Mouse (Mus musculus) kidney, adult 11 months (tissue): ENCODE data around the gene Mgat5.

ENCODE experiments used
- DNase-seq: peaks from one replicate; pipeline ENCODE4 v3.0.0; 2022

The Mgat5 gene

GRCm38 (mm10) chr1:127395724-127396123 is 190.9 kb downstream of the Mgat5 start:
- no peak for DNase-seq

- DNase-seq = no peak
Measured at GRCm38 (mm10) chr1:127396569-127397349, 191.9 kb downstream of the Mgat5 start.

GRCm38 (mm10) chr1:127397396-127397795 is 192.6 kb downstream of the Mgat5 start:
- peak; percentile 91 for DNase-seq

GRCm38 (mm10) chr1:127398186-127398585 is 193.4 kb downstream of the Mgat5 start:
- peak; percentile 45 for DNase-seq

GRCm38 (mm10) chr1:127400198-127400597 is 195.4 kb downstream of the Mgat5 start:
- DNase-seq = no peak

GRCm38 (mm10) chr1:127400666-127401065 is 195.9 kb downstream of the Mgat5 start:
- DNase-seq = no peak

GRCm38 (mm10) chr1:127404655-127405054 is 199.8 kb downstream of the Mgat5 start:
- DNase-seq = no peak

GRCm38 (mm10) chr1:127408957-127409423 is 204.2 kb downstream of the Mgat5 start:
- DNase-seq = no peak

GRCm38 (mm10) chr1:127409512-127409911 is 204.7 kb downstream of the Mgat5 start:
- DNase-seq = no peak

- DNase-seq = no peak
Measured at GRCm38 (mm10) chr1:127414500-127414899, 209.7 kb downstream of the Mgat5 start.

GRCm38 (mm10) chr1:127415896-127416295 is 211.1 kb downstream of the Mgat5 start:
- DNase-seq = no peak

GRCm38 (mm10) chr1:127416971-127417370 is 212.2 kb downstream of the Mgat5 start:
- DNase-seq = no peak

GRCm38 (mm10) chr1:127418916-127419575 is 214.2 kb downstream of the Mgat5 start:
- DNase-seq = peak; percentile 71

- no peak for DNase-seq
Measured at GRCm38 (mm10) chr1:127419581-127419980, 214.8 kb downstream of the Mgat5 start.

- peak; percentile 66 for DNase-seq
Measured at GRCm38 (mm10) chr1:127420383-127420782, 215.6 kb downstream of the Mgat5 start.

GRCm38 (mm10) chr1:127420795-127421194 is 216.0 kb downstream of the Mgat5 start:
- DNase-seq = no peak

- no peak for DNase-seq
Measured at GRCm38 (mm10) chr1:127422565-127422964, 217.8 kb downstream of the Mgat5 start.

- no peak for DNase-seq
Measured at GRCm38 (mm10) chr1:127425021-127425532, 220.3 kb downstream of the Mgat5 start.

- DNase-seq = no peak
Measured at GRCm38 (mm10) chr1:127430290-127430689, 225.5 kb downstream of the Mgat5 start.

GRCm38 (mm10) chr1:127434829-127435228 is 230.0 kb downstream of the Mgat5 start:
- no peak for DNase-seq

- DNase-seq = no peak
Measured at GRCm38 (mm10) chr1:127437091-127437490, 232.3 kb downstream of the Mgat5 start.

- no peak for DNase-seq
Measured at GRCm38 (mm10) chr1:127439452-127439891, 234.7 kb downstream of the Mgat5 start.

GRCm38 (mm10) chr1:127441007-127441406 is 236.2 kb downstream of the Mgat5 start:
- no peak for DNase-seq

- no peak for DNase-seq
Measured at GRCm38 (mm10) chr1:127441736-127442135, 236.9 kb downstream of the Mgat5 start.
